Mouse (Mus musculus) lung, adult 2 months (tissue): ENCODE measurements around the gene Olfr16.

Experiments used
- CTCF ChIP-seq: fragments of 200-500 bp; IDR thresholded peaks from 2 replicates; pipeline ENCODE4 v1.5.1; 2011; ENCODE audit warnings: mild to moderate bottlenecking, low read length, control low read depth; ENCODE audit not compliant: insufficient read depth
- POLR2A ChIP-seq: fragments of 200-500 bp; IDR thresholded peaks from 2 replicates; pipeline ENCODE4 v1.6.1; 2011; ENCODE audit warnings: low read depth, mild to moderate bottlenecking, control low read depth, low read length, borderline replicate concordance; ENCODE audit errors: extremely low read depth

GRCm38 (mm10) chr1:172918450-172918849 lies 31.8 kb upstream of the Olfr16 start:
- TF ChIP-seq POLR2A (no peak), CTCF (no peak)
